In the genomic region with DNA sequence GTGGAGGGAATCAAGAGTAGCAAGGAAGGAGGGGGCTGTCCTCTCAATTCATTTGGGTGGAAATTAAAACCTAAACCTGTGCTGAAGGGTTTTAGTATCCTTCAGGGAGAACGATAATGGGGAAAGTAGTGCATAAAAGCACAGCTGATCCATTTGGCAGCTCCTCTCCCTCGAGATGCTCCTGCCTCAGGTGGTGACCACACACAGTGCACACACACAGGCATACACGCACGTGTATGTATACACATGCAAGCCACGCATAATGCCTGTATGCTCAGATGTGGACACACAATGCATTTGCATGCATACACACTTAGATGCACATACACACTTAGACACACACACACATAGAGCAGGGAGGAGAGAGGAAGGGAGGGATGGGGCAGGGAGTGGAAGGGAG, we compare ENCODE assay signal across 28 mouse cellular contexts.
A peak's percentile ranks its signal among the peaks of the same experiment; 100 is the strongest.
DNase-seq lines count a peak whose midpoint lies in the region; ATAC-seq and TF ChIP-seq lines count a peak whose summit lies in the region.
"Had no signal": no experiment of that assay in that cellular context is flagged by ENCODE, and none has a peak within 500 bp of the region (broad histone marks: within the 10 kb centered on the region; RNA-seq: fewer than 3 reads in every experiment).

No protein-coding gene starts in this region.

- no peak overlapping the region for H3K9ac ChIP-seq in forebrain, embryonic 11.5 days (ENCODE audit: low read length)
- no peak overlapping the region for H3K9ac ChIP-seq in forebrain, embryonic 13.5 days
- no peak overlapping the region for H3K9ac ChIP-seq in midbrain, embryonic 12.5 days (replicated peaks)
- no peak overlapping the region for H3K9ac ChIP-seq in midbrain, embryonic 11.5 days (ENCODE audit: low read length)
- H3K9ac ChIP-seq in hindbrain, postnatal 0 days (replicated peaks; ENCODE audit: low read length), result no peak overlapping the region
- no peak overlapping the region for H3K9ac ChIP-seq in neural tube, embryonic 14.5 days (replicated peaks; ENCODE audit: low read depth, low read length)
- H3K9ac ChIP-seq: embryonic facial prominence, embryonic 15.5 days; heart, embryonic 13.5 days; liver, embryonic 13.5 days; lung, embryonic 14.5 days had no signal

- H3K27me3 ChIP-seq in forebrain, embryonic 11.5 days (ENCODE audit: control insufficient read depth, insufficient read depth, low read length), result no peaks in the 10 kb centered on the region
- H3K27me3 ChIP-seq in forebrain, embryonic 13.5 days, result no peaks in the 10 kb centered on the region
- no peaks in the 10 kb centered on the region for H3K27me3 ChIP-seq in midbrain, embryonic 12.5 days
- no peaks in the 10 kb centered on the region for H3K27me3 ChIP-seq in midbrain, embryonic 11.5 days (ENCODE audit: control insufficient read depth, insufficient read depth, low read length)
- H3K27me3 ChIP-seq in hindbrain, postnatal 0 days (ENCODE audit: insufficient read depth, low read length), result no peaks in the 10 kb centered on the region
- H3K27me3 ChIP-seq in neural tube, embryonic 14.5 days (ENCODE audit: control insufficient read depth, insufficient read depth, low read length), result no peaks in the 10 kb centered on the region
- H3K27me3 ChIP-seq: embryonic facial prominence, embryonic 15.5 days; heart, embryonic 13.5 days; liver, embryonic 13.5 days had no signal

- no peaks in the 10 kb centered on the region for H3K4me1 ChIP-seq in forebrain, embryonic 11.5 days (replicated peaks; ENCODE audit: control insufficient read depth, insufficient read depth, low read length)
- no peaks in the 10 kb centered on the region for H3K4me1 ChIP-seq in forebrain, embryonic 13.5 days
- H3K4me1 ChIP-seq in midbrain, embryonic 12.5 days, result no peaks in the 10 kb centered on the region
- no peaks in the 10 kb centered on the region for H3K4me1 ChIP-seq in midbrain, embryonic 11.5 days (ENCODE audit: control insufficient read depth, insufficient read depth, low read length)
- H3K4me1 ChIP-seq in hindbrain, postnatal 0 days (ENCODE audit: insufficient read depth, low read length), result no peaks in the 10 kb centered on the region
- no peaks in the 10 kb centered on the region for H3K4me1 ChIP-seq in neural tube, embryonic 14.5 days (ENCODE audit: control insufficient read depth, insufficient read depth, low read length)
- H3K4me1 ChIP-seq: embryonic facial prominence, embryonic 15.5 days; heart, embryonic 13.5 days; liver, embryonic 13.5 days had no signal

- H3K4me2 ChIP-seq in forebrain, embryonic 11.5 days (ENCODE audit: low read depth, low read length, severe bottlenecking), result no peak overlapping the region
- no peak overlapping the region for H3K4me2 ChIP-seq in forebrain, embryonic 13.5 days
- H3K4me2 ChIP-seq in midbrain, embryonic 12.5 days (replicated peaks), result no peak overlapping the region
- no peak overlapping the region for H3K4me2 ChIP-seq in midbrain, embryonic 11.5 days
- H3K4me2 ChIP-seq in hindbrain, postnatal 0 days (ENCODE audit: low read depth, low read length), result no peak overlapping the region
- no peak overlapping the region for H3K4me2 ChIP-seq in neural tube, embryonic 14.5 days (ENCODE audit: low read depth, low read length)
- H3K4me2 ChIP-seq: embryonic facial prominence, embryonic 15.5 days; heart, embryonic 13.5 days; liver, embryonic 13.5 days; lung, embryonic 14.5 days had no signal

- TF ChIP-seq CTCF in hindbrain, postnatal 0 days (IDR thresholded peaks at IDR 0.05; ENCODE audit: low read depth), result no peak

- no peak overlapping the region for H3K27ac ChIP-seq in forebrain, embryonic 11.5 days (ENCODE audit: low read depth, low read length)
- no peak overlapping the region for H3K27ac ChIP-seq in forebrain, embryonic 13.5 days
- H3K27ac ChIP-seq in midbrain, embryonic 12.5 days (replicated peaks), result no peak overlapping the region
- no peak overlapping the region for H3K27ac ChIP-seq in midbrain, embryonic 11.5 days (ENCODE audit: low read depth, low read length)
- no peak overlapping the region for H3K27ac ChIP-seq in hindbrain, postnatal 0 days
- no peak overlapping the region for H3K27ac ChIP-seq in neural tube, embryonic 14.5 days (ENCODE audit: low read depth, low read length)
- H3K27ac ChIP-seq: embryonic facial prominence, embryonic 15.5 days; heart, adult 2 months; heart, embryonic 13.5 days; kidney, postnatal 0 days; liver, embryonic 13.5 days had no signal

- 81% methylated on average over 5 of the region's 5 CpGs for whole genome bisulfite sequencing in forebrain, embryonic 11.5 days
- WGBS in forebrain, embryonic 13.5 days, result 81% methylated on average over 5 of the region's 5 CpGs
- 76% methylated on average over 5 of the region's 5 CpGs for WGBS in midbrain, embryonic 12.5 days
- 81% methylated on average over 5 of the region's 5 CpGs for WGBS in midbrain, embryonic 11.5 days
- 61% methylated on average over 5 of the region's 5 CpGs for WGBS in hindbrain, postnatal 0 days
- 54% methylated on average over 5 of the region's 5 CpGs for WGBS in neural tube, embryonic 14.5 days

- ATAC-seq in forebrain, embryonic 11.5 days (replicated peaks; ENCODE audit: low FRiP score), result 0 out of 2 replicates have a peak, but pooled peaks have one; percentile 31
- no peak for ATAC-seq in forebrain, embryonic 13.5 days
- 0 out of 2 replicates have a peak, but pooled peaks have one; percentile 60 for ATAC-seq in midbrain, embryonic 12.5 days (ENCODE audit: low FRiP score, low read depth)
- ATAC-seq in midbrain, embryonic 11.5 days (ENCODE audit: low FRiP score), result no peak
- ATAC-seq in hindbrain, postnatal 0 days, result peak; percentile 40; the same call in 1 of the 2 replicates
- ATAC-seq in neural tube, embryonic 14.5 days (ENCODE audit: low read depth), result peak; percentile 77
- ATAC-seq: CD4-positive, CD25-positive, alpha-beta regulatory T cell, adult 4 months; forebrain, embryonic 16.5 days; inflammation-experienced regulatory T-cells, adult 6 months had no signal

- H3K4me3 ChIP-seq in forebrain, embryonic 11.5 days (ENCODE audit: low read depth, low read length), result no peak overlapping the region
- no peak overlapping the region for H3K4me3 ChIP-seq in forebrain, embryonic 13.5 days
- H3K4me3 ChIP-seq in midbrain, embryonic 12.5 days, result no peak overlapping the region
- H3K4me3 ChIP-seq in midbrain, embryonic 11.5 days (ENCODE audit: low read depth, low read length), result no peak overlapping the region
- H3K4me3 ChIP-seq in hindbrain, postnatal 0 days (ENCODE audit: low read length), result no peak overlapping the region
- H3K4me3 ChIP-seq in neural tube, embryonic 14.5 days (ENCODE audit: low read depth, low read length), result no peak overlapping the region
- H3K4me3 ChIP-seq: embryonic facial prominence, embryonic 15.5 days; heart, adult 2 months; heart, embryonic 13.5 days; liver, embryonic 13.5 days; myocyte had no signal

- no peaks in the 10 kb centered on the region for H3K36me3 ChIP-seq in forebrain, embryonic 11.5 days (ENCODE audit: control insufficient read depth, insufficient read depth, low read length)
- H3K36me3 ChIP-seq in forebrain, embryonic 13.5 days (ENCODE audit: poor library complexity, severe bottlenecking), result no peaks in the 10 kb centered on the region
- H3K36me3 ChIP-seq in midbrain, embryonic 12.5 days, result no peaks in the 10 kb centered on the region
- no peaks in the 10 kb centered on the region for H3K36me3 ChIP-seq in midbrain, embryonic 11.5 days (ENCODE audit: control insufficient read depth, insufficient read depth, low read length)
- no peaks in the 10 kb centered on the region for H3K36me3 ChIP-seq in hindbrain, postnatal 0 days (ENCODE audit: insufficient read depth, low read length)
- no peaks in the 10 kb centered on the region for H3K36me3 ChIP-seq in neural tube, embryonic 14.5 days (ENCODE audit: control insufficient read depth, insufficient read depth, low read length)
- H3K36me3 ChIP-seq: embryonic facial prominence, embryonic 15.5 days; heart, embryonic 13.5 days; liver, embryonic 13.5 days had no signal

- no peak for DNase-seq in forebrain, embryonic 11.5 days (ENCODE audit: low spot score)
- DNase-seq in midbrain, embryonic 11.5 days (ENCODE audit: low spot score, missing footprints), result no peak
- no peak for DNase-seq in hindbrain, postnatal 0 days (ENCODE audit: low spot score)
- DNase-seq in left cerebral cortex, adult 18-20 months (ENCODE audit: low spot score in 2 of 2), result no peak
- no peak for DNase-seq in B cell, adult 2 months
- DNase-seq: adrenal gland, postnatal 14 days; cerebellum, adult 8-10 months; cerebellum, postnatal 36 days; gastrocnemius, postnatal 25 days; heart, adult 2 months; heart, postnatal 14 days; kidney, adult 18-20 months; layer of hippocampus, adult 9-11 months; liver, embryonic 13.5 days; lung, embryonic 14.5 days; right cerebral cortex, adult 18-20 months; thymus, adult 18-20 months; thymus, postnatal 36 days had no signal

- H3K9me3 ChIP-seq in forebrain, embryonic 11.5 days (ENCODE audit: control insufficient read depth, low read length), result no peaks in the 10 kb centered on the region
- H3K9me3 ChIP-seq in forebrain, embryonic 13.5 days (replicated peaks), result no peaks in the 10 kb centered on the region
- no peaks in the 10 kb centered on the region for H3K9me3 ChIP-seq in midbrain, embryonic 12.5 days
- H3K9me3 ChIP-seq in midbrain, embryonic 11.5 days (ENCODE audit: control insufficient read depth, low read length), result no peaks in the 10 kb centered on the region
- H3K9me3 ChIP-seq in hindbrain, postnatal 0 days (ENCODE audit: low read length), result no peaks in the 10 kb centered on the region
- no peaks in the 10 kb centered on the region for H3K9me3 ChIP-seq in neural tube, embryonic 14.5 days (ENCODE audit: control insufficient read depth, low read length)
- H3K9me3 ChIP-seq: embryonic facial prominence, embryonic 15.5 days; heart, embryonic 13.5 days; liver, embryonic 13.5 days had no signal

Comparison
In these comparisons a context has a peak if more than half of its experiments do, and no peak if none do; other contexts are left out.
1. ATAC-seq: peak in forebrain, embryonic 11.5 days (single experiment), midbrain, embryonic 12.5 days (single experiment), hindbrain, postnatal 0 days (single experiment) and neural tube, embryonic 14.5 days (single experiment); none in forebrain, embryonic 13.5 days (single experiment) and midbrain, embryonic 11.5 days (single experiment).